ENCODE assay signal across 12 mouse cellular contexts in genomic region chr14:122862623-122863022, GRCm38 (mm10). TPM values are rescaled to one million over a fixed set of nuclear protein-coding genes. Genes with fewer than 3 reads are reported as not detected.
DNase-seq lines count a peak whose midpoint lies in the region; ATAC-seq and TF ChIP-seq lines count a peak whose summit lies in the region.
"Had no signal": no experiment of that assay in that cellular context is flagged by ENCODE, and none has a peak within 500 bp of the region (broad histone marks: within the 10 kb centered on the region; RNA-seq: fewer than 3 reads in every experiment).

No protein-coding gene starts in this region.

- DNase-seq in embryonic facial prominence, embryonic 14.5 days (ENCODE audit: low spot score), result peak; percentile 49
- no peak for DNase-seq in embryonic facial prominence, embryonic 10.5 days (ENCODE audit: low spot score)
- peak; percentile 36 for DNase-seq in layer of hippocampus, adult 9-11 months
- DNase-seq in layer of hippocampus, adult 18-20 months (ENCODE audit: low spot score in 2 of 2), result no peak
- peak; percentile 44 for DNase-seq in cerebellum, adult 9-10 months
- peak; percentile 51 for DNase-seq in heart, postnatal 0 days (ENCODE audit: low spot score)
- no peak for DNase-seq in frontal cortex, postnatal 14 days (ENCODE audit: low spot score in 2 of 2)
- DNase-seq in left cerebral cortex, adult 8-10 months (ENCODE audit: low spot score in 2 of 2), result no peak
- DNase-seq: lung, adult 18-20 months; thymus, adult 2 months had no signal

- WGBS in embryonic facial prominence, embryonic 14.5 days, result 54% methylated on average over 4 of the region's 4 CpGs
- 54% methylated on average over 4 of the region's 4 CpGs for WGBS in embryonic facial prominence, embryonic 10.5 days
- 18% methylated on average over 4 of the region's 4 CpGs for WGBS in heart, postnatal 0 days

- TF ChIP-seq EP300 in heart, postnatal 0 days (IDR thresholded peaks at IDR 0.05; ENCODE audit: low read depth), result no peak

- no peak overlapping the region for H3K9ac ChIP-seq in embryonic facial prominence, embryonic 14.5 days (ENCODE audit: low read depth, low read length)
- H3K9ac ChIP-seq in heart, postnatal 0 days (replicated peaks; ENCODE audit: low read depth, low read length), result no peak overlapping the region

- H3K4me1 ChIP-seq in embryonic facial prominence, embryonic 14.5 days (ENCODE audit: control insufficient read depth, insufficient read depth, low read length), result no peaks in the 10 kb centered on the region
- no peaks in the 10 kb centered on the region for H3K4me1 ChIP-seq in embryonic facial prominence, embryonic 10.5 days
- H3K4me1 ChIP-seq in heart, postnatal 0 days (ENCODE audit: control insufficient read depth, insufficient read depth), result peaks cover 10% of the 10 kb centered on the region

- no peak for ATAC-seq in embryonic facial prominence, embryonic 14.5 days (ENCODE audit: low read depth)
- no peak for ATAC-seq in heart, postnatal 0 days (ENCODE audit: insufficient read depth, low read depth)

- H3K36me3 ChIP-seq in embryonic facial prominence, embryonic 14.5 days (ENCODE audit: control insufficient read depth, insufficient read depth, low read length), result no peaks in the 10 kb centered on the region
- no peaks in the 10 kb centered on the region for H3K36me3 ChIP-seq in embryonic facial prominence, embryonic 10.5 days (replicated peaks)
- H3K36me3 ChIP-seq in heart, postnatal 0 days (replicated peaks; ENCODE audit: control insufficient read depth, insufficient read depth, low read length), result no peaks in the 10 kb centered on the region

- no peaks in the 10 kb centered on the region for H3K27me3 ChIP-seq in embryonic facial prominence, embryonic 14.5 days (replicated peaks; ENCODE audit: control insufficient read depth, insufficient read depth, low read length)
- H3K27me3 ChIP-seq in embryonic facial prominence, embryonic 10.5 days (replicated peaks; ENCODE audit: low read depth, poor library complexity, severe bottlenecking), result no peaks in the 10 kb centered on the region
- H3K27me3 ChIP-seq in heart, postnatal 0 days (ENCODE audit: control insufficient read depth, insufficient read depth, low read length), result no peaks in the 10 kb centered on the region

- H3K4me3 ChIP-seq in embryonic facial prominence, embryonic 14.5 days (ENCODE audit: low read depth, low read length), result no peak overlapping the region
- no peak overlapping the region for H3K4me3 ChIP-seq in embryonic facial prominence, embryonic 10.5 days
- no peak overlapping the region for H3K4me3 ChIP-seq in heart, postnatal 0 days (ENCODE audit: low read depth, low read length)
- H3K4me3 ChIP-seq: layer of hippocampus, adult 2 months; myocyte had no signal

- H3K9me3 ChIP-seq in embryonic facial prominence, embryonic 14.5 days (ENCODE audit: control insufficient read depth, low read length), result peaks cover 5% of the 10 kb centered on the region; the same call in 1 of the 2 replicates
- no peaks in the 10 kb centered on the region for H3K9me3 ChIP-seq in embryonic facial prominence, embryonic 10.5 days
- no peaks in the 10 kb centered on the region for H3K9me3 ChIP-seq in heart, postnatal 0 days (replicated peaks; ENCODE audit: control insufficient read depth, low read length)

- no peak overlapping the region for H3K27ac ChIP-seq in embryonic facial prominence, embryonic 14.5 days (replicated peaks; ENCODE audit: low read depth, low read length)
- no peak overlapping the region for H3K27ac ChIP-seq in embryonic facial prominence, embryonic 10.5 days (replicated peaks)
- no peak overlapping the region for H3K27ac ChIP-seq in heart, postnatal 0 days (ENCODE audit: low read depth)
- H3K27ac ChIP-seq: layer of hippocampus, adult 2 months had no signal

- TF ChIP-seq CTCF in heart, postnatal 0 days (IDR thresholded peaks at IDR 0.05; ENCODE audit: low read depth), result no peak

- no peak overlapping the region for H3K4me2 ChIP-seq in embryonic facial prominence, embryonic 14.5 days (ENCODE audit: low read depth, low read length)
- H3K4me2 ChIP-seq in heart, postnatal 0 days (ENCODE audit: low read depth, low read length), result no peak overlapping the region

RNA-seq across cellular contexts. Expression of gene Ggact, which starts 50.9 kb away (rescaled TPM):
- 11.6 and 15.2 TPM in 2 replicates for polyA plus RNA-seq in embryonic facial prominence, embryonic 14.5 days (2014; fragmentation: Nextera tagmentation; extraction: Ambion mirVana)
- 5.3 and 7.2 TPM in 2 replicates for polyA plus RNA-seq in embryonic facial prominence, embryonic 10.5 days (2016; fragmentation: Nextera tagmentation; extraction: Ambion mirVana)
- 10 to 100 TPM; 39.1 to 40.5 TPM for total RNA-seq in layer of hippocampus, adult 18-20 months (2021)
- total RNA-seq in heart, postnatal 0 days (2014; rRNA removed; ENCODE audit: low replicate concordance), result 28.8 and 52.6 TPM in 2 replicates
- 23.4 and 26.7 TPM in 2 replicates for polyA plus RNA-seq in heart, postnatal 0 days (2015; fragmentation: Nextera tagmentation; extraction: Ambion mirVana)
- total RNA-seq in left cerebral cortex, adult 8-10 months (2022), result 10 to 100 TPM; 33.0 to 39.9 (median 34.3) TPM

Comparison
In these comparisons a context has a peak if more than half of its experiments do, and no peak if none do; other contexts are left out.
1. DNase-seq: peak in embryonic facial prominence, embryonic 14.5 days (single experiment), layer of hippocampus, adult 9-11 months (single experiment), cerebellum, adult 9-10 months (single experiment) and heart, postnatal 0 days (single experiment); none in embryonic facial prominence, embryonic 10.5 days (single experiment), layer of hippocampus, adult 18-20 months (0 of 2), frontal cortex, postnatal 14 days (0 of 2) and left cerebral cortex, adult 8-10 months (0 of 2).